Mouse (Mus musculus): ENCODE results near the gene Kif17. TPM values are rescaled to one million over a fixed set of nuclear protein-coding genes. Genes with fewer than 3 reads are reported as not detected.

Kif17 gene
- polyA plus RNA-seq (2014; fragmentation: Nextera tagmentation; extraction: Ambion mirVana) = 0.61 and 0.85 TPM in 2 replicates

DNA sequence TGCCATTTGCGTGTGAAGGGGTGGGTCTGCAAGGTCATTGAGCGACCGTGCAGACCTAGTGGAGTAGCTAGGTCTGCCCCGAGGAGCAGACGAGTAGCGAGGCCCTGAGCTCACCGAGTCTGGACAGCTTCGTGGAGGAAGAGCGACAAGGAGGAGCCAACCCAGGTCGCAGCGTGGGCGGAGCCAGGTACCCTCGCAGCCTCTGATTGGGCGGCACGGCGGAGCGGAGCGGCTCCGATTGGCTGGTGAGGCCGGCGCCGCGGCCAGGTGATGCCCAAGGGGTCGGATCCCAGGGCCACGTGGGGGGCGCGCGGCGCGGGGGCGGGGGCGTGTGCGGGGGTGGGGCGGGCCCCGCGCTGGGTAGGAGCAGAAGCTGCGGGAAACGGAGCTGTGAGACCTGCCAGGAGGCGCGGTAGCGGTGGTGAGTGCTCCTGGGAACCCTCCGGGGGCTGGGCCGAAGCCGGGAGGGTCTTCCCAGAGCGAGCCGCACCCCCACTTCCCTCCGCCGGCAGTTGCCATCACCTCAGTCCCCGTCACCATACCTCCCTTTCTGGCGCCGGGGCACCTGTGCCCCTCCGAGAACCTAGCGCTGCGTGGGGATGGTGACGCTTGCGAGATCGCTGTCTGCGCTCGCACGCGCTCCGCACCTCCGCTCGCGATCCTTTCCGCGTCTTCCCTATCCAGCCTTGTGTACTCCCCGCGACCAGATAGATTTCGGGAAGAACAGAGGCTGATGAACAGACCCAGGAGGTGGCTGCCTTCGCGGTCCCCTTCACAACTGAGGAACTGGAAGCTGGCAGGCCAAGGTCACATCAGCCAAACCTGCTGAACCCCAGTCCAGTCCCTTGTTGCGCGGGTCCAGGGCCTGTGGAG, at the start of gene Kif17, which contains the start of gene Sh2d5:
Gene Kif17, plus strand, starts transcription at position 348 of the 873 bp plus-strand sequence.
Gene Sh2d5, plus strand, starts transcription at position 316 of the 873 bp plus-strand sequence.
- DNase-seq (ENCODE audit: low spot score) = peak; percentile 87
- H3K27ac ChIP-seq (ENCODE audit: low read depth, low read length) = 0 out of 2 replicates have a peak within 1 kb of the TSS, but pooled peaks have one; percentile 21
- peaks cover 23% of the 10 kb centered on the region for H3K36me3 ChIP-seq (ENCODE audit: control insufficient read depth, insufficient read depth, low read length)
- peaks cover 9% of the 10 kb centered on the region; the same call in 1 of the 2 replicates for H3K4me1 ChIP-seq (ENCODE audit: control insufficient read depth, insufficient read depth, low read length)
- no peaks in the 10 kb centered on the region for H3K9me3 ChIP-seq (replicated peaks; ENCODE audit: control insufficient read depth, low read length)
- peak within 1 kb of the TSS; percentile 97 for H3K4me2 ChIP-seq (ENCODE audit: low read length)
- peak; percentile 92 for ATAC-seq
- H3K4me3 ChIP-seq (ENCODE audit: low read depth, low read length) = peak within 1 kb of the TSS; percentile 49
- peak within 1 kb of the TSS; percentile 61 for H3K9ac ChIP-seq (ENCODE audit: low read length)
- H3K27me3 ChIP-seq (replicated peaks; ENCODE audit: control insufficient read depth, insufficient read depth, low read length) = peaks cover 23% of the 10 kb centered on the region; the same call in 1 of the 2 replicates
- under 1% methylated on average over 72 of the region's 74 CpGs for WGBS

DNA sequence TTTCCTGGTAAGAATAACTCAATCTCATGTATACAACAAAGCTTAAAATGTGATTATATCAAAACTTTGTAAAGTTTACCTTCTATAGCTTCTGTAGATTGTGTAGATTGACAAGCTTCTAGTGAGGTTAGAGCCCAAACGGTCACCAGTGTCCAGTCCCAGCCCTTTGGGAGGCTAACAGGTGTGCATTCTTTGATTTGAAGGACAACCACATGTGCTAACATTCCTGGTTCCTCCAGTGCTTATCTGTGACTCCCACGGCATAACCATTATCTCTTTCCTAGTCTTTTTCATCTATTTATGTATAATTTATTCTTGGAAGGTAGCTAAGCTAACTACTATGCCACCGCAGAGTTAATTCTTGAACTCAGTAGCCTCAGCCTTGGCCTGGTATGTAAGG, 49.5 kb upstream of the Kif17 start:
- Histone ChIP-seq H3K36me3 (ENCODE audit: control insufficient read depth, insufficient read depth, low read length) (peaks cover 90% of the 10 kb centered on the region), H3K27me3 (replicated peaks; ENCODE audit: control insufficient read depth, insufficient read depth, low read length) (no peaks in the 10 kb centered on the region), H3K4me1 (ENCODE audit: control insufficient read depth, insufficient read depth, low read length) (no peaks in the 10 kb centered on the region), H3K4me2 (ENCODE audit: low read length) (no peak overlapping the region), H3K9ac (ENCODE audit: low read length) (no peak overlapping the region), H3K27ac (ENCODE audit: low read depth, low read length) (no peak overlapping the region), H3K9me3 (replicated peaks; ENCODE audit: control insufficient read depth, low read length) (no peaks in the 10 kb centered on the region), H3K4me3 (ENCODE audit: low read depth, low read length) (no peak overlapping the region)
- WGBS = 93% methylated on average over 3 of the region's 3 CpGs
- DNase-seq (ENCODE audit: low spot score) (no peak), ATAC-seq (no peak)

DNA sequence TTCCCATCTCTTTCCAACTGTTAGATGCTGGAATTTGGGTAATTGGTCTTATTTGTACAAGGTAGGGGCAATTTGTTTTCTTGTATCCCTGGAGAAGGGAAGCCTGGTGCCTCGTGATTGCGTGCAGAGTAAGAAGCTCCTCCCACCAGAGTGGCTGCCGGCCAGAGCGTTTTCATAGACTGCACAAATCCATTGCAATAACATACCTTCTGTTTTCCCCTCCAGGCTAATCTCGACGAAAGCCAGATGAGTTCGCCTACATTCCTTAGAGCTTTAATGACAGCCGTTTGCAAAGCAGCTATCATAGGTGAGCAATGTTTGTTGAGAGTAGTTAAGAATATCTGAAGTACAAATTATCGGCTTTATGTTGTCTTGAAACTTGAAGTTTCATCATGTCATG, 48.5 kb upstream of the Kif17 start:
- no peak for DNase-seq (ENCODE audit: low spot score)

DNA sequence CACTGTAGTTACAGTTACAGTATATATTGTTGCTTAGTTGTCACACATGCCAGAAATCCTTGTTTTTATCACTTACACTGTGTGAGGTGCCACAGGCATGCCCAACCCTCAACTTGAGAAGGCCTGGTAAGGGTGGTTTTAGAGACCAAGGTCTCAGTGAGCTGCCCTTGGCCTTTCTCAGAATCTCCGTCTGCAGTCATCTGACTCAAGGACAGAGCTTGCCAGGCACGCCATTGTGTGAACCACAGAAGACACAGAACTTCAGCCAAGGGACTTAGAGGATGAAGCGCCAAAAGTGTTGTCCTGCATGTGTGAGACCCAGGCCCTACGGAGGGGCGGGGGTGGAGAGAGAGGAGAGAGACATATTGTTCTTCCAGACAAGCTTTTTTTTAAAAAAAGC, 40.1 kb upstream of the Kif17 start:
- 91% methylated on average over 5 of the region's 5 CpGs for WGBS

More for the DNA sequence above, 48.5 kb upstream of the Kif17 start:
- peaks cover 88% of the 10 kb centered on the region for H3K36me3 ChIP-seq (ENCODE audit: control insufficient read depth, insufficient read depth, low read length)
- H3K27me3 ChIP-seq (replicated peaks; ENCODE audit: control insufficient read depth, insufficient read depth, low read length) = no peaks in the 10 kb centered on the region
- no peak overlapping the region for H3K4me2 ChIP-seq (ENCODE audit: low read length)
- no peaks in the 10 kb centered on the region for H3K4me1 ChIP-seq (ENCODE audit: control insufficient read depth, insufficient read depth, low read length)
- WGBS = 90% methylated on average over 9 of the region's 9 CpGs
- H3K4me3 ChIP-seq (ENCODE audit: low read depth, low read length) = no peak overlapping the region
- no peaks in the 10 kb centered on the region for H3K9me3 ChIP-seq (replicated peaks; ENCODE audit: control insufficient read depth, low read length)
- no peak overlapping the region for H3K9ac ChIP-seq (ENCODE audit: low read length)
- H3K27ac ChIP-seq (ENCODE audit: low read depth, low read length) = no peak overlapping the region
- no peak for ATAC-seq

DNA sequence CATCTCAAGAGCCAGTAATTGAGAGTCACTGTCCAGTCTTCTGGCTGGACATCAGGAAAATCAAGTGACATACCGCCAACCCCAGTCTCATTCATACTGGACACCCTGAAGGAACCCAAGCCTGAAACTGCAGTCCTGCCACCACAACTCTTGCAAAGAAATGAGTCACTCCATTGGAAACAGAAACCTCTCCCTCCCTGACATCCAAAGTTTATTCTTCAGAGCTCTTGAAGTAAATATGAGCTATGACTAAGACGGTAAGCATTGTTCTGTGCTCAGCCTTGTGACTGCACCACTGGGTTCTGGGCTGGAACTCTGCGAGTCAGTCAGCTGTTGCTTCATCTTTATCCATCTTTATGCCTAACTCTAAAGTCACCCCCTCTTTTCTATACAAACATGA, 36.4 kb upstream of the Kif17 start:
- H3K4me3 ChIP-seq (ENCODE audit: low read depth, low read length) = no peak overlapping the region
- H3K27ac ChIP-seq (ENCODE audit: low read depth, low read length) = no peak overlapping the region
- H3K4me1 ChIP-seq (ENCODE audit: control insufficient read depth, insufficient read depth, low read length) = peaks cover 15% of the 10 kb centered on the region
- H3K9ac ChIP-seq (ENCODE audit: low read length) = no peak overlapping the region
- H3K4me2 ChIP-seq (ENCODE audit: low read length) = no peak overlapping the region
- WGBS = 87% methylated on average over 3 of the region's 3 CpGs
- no peaks in the 10 kb centered on the region for H3K27me3 ChIP-seq (replicated peaks; ENCODE audit: control insufficient read depth, insufficient read depth, low read length)
- ATAC-seq = no peak
- no peaks in the 10 kb centered on the region for H3K9me3 ChIP-seq (replicated peaks; ENCODE audit: control insufficient read depth, low read length)
- peaks cover 19% of the 10 kb centered on the region for H3K36me3 ChIP-seq (ENCODE audit: control insufficient read depth, insufficient read depth, low read length)
- DNase-seq (ENCODE audit: low spot score) = no peak

More for the DNA sequence above, 40.1 kb upstream of the Kif17 start:
- no peak overlapping the region for H3K4me3 ChIP-seq (ENCODE audit: low read depth, low read length)
- no peak overlapping the region for H3K27ac ChIP-seq (ENCODE audit: low read depth, low read length)
- H3K9me3 ChIP-seq (replicated peaks; ENCODE audit: control insufficient read depth, low read length) = no peaks in the 10 kb centered on the region
- ATAC-seq (no peak), DNase-seq (ENCODE audit: low spot score) (no peak)
- peaks cover 44% of the 10 kb centered on the region for H3K36me3 ChIP-seq (ENCODE audit: control insufficient read depth, insufficient read depth, low read length)
- H3K4me1 ChIP-seq (ENCODE audit: control insufficient read depth, insufficient read depth, low read length) = no peaks in the 10 kb centered on the region
- H3K27me3 ChIP-seq (replicated peaks; ENCODE audit: control insufficient read depth, insufficient read depth, low read length) = no peaks in the 10 kb centered on the region
- H3K9ac ChIP-seq (ENCODE audit: low read length) = no peak overlapping the region
- no peak overlapping the region for H3K4me2 ChIP-seq (ENCODE audit: low read length)

DNA sequence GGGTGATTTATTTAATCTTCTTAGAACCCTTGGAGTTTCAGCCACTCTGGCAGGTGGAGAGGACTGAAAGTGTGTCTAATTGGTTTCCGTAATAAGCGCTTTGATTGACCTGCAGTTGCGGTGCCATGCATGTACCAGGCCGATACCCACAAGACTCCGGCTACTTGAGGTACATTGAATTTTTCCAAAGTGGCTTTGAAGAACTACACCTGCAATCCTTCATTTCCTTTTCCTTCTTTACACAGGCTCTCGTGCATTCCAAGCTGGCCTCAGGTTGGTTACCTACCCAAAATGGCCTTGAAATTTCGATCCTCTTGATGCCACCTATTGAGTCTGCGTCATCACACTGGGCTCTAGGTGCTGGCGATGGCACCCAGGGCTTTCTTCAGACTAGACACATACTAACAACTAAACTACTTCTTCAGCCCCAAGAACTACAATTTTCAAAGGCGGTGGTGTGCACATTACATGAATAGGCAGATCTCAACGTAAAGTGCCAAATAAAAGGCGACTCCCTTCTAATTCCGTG, 34.5 kb upstream of the Kif17 start:
- Histone ChIP-seq H3K27ac (ENCODE audit: low read depth, low read length) (peak overlapping the region; percentile 100), H3K4me2 (ENCODE audit: low read length) (peak overlapping the region; percentile 59), H3K9me3 (replicated peaks; ENCODE audit: control insufficient read depth, low read length) (no peaks in the 10 kb centered on the region), H3K36me3 (ENCODE audit: control insufficient read depth, insufficient read depth, low read length) (0 out of 2 replicates have a peak, but pooled peaks cover 10% of the 10 kb centered on the region), H3K27me3 (replicated peaks; ENCODE audit: control insufficient read depth, insufficient read depth, low read length) (no peaks in the 10 kb centered on the region), H3K4me1 (ENCODE audit: control insufficient read depth, insufficient read depth, low read length) (peaks cover 15% of the 10 kb centered on the region), H3K4me3 (ENCODE audit: low read depth, low read length) (peak overlapping the region; percentile 98), H3K9ac (ENCODE audit: low read length) (peak overlapping the region; percentile 99)
- ATAC-seq (no peak), DNase-seq (ENCODE audit: low spot score) (peak; percentile 8)
- 45% methylated on average over 13 of the region's 13 CpGs for WGBS

DNA sequence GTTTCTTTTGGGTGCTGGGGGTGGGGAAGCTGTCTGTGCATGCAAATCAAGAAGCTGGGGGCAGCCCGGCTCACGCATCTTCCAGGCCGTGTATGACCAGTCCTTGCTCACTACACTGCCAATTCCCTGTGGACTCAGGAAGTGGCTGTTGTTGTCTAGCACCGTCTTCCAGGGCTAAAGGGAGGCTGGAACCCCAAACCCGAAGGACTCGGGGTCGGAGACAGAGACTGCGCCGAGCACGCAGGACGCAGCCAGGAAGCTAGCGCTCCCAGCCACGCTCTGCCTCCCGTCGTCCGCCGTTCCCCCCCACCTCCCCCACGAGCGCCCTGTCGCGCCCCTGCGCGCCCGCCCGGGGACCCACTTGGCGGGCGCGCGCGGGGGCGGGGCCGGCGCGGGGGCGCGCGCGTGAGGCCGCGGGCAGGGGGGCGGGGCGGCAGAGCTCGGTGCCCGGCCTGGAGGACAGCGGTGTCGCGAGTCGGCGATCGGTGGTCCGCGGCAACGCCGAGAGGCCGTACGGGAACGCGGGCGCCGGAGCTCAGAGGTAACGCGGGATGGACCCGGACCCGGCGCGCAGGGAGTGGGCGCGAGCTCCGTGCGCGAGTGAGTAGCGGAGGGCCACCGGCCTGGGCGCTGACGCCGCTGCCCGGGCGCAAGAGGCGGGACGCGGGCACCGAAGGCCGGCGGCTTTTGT, 33.9 kb upstream of the Kif17 start, which contains the start of gene Hp1bp3:
Gene Hp1bp3, plus strand, starts transcription at position 97 of the 691 bp plus-strand sequence.
- H3K4me1 ChIP-seq (ENCODE audit: control insufficient read depth, insufficient read depth, low read length) = peaks cover 15% of the 10 kb centered on the region
- 0 out of 2 replicates have a peak, but pooled peaks cover 10% of the 10 kb centered on the region for H3K36me3 ChIP-seq (ENCODE audit: control insufficient read depth, insufficient read depth, low read length)
- H3K27ac ChIP-seq (ENCODE audit: low read depth, low read length) = peak within 1 kb of the TSS; percentile 100
- DNase-seq (ENCODE audit: low spot score) (peak; percentile 85), ATAC-seq (peak; percentile 77)
- no peaks in the 10 kb centered on the region for H3K27me3 ChIP-seq (replicated peaks; ENCODE audit: control insufficient read depth, insufficient read depth, low read length)
- H3K4me3 ChIP-seq (ENCODE audit: low read depth, low read length) = peak within 1 kb of the TSS; percentile 98
- H3K4me2 ChIP-seq (ENCODE audit: low read length) = peak within 1 kb of the TSS; percentile 88
- peak within 1 kb of the TSS; percentile 99 for H3K9ac ChIP-seq (ENCODE audit: low read length)
- under 1% methylated on average over 49 of the region's 84 CpGs for WGBS
- no peaks in the 10 kb centered on the region for H3K9me3 ChIP-seq (replicated peaks; ENCODE audit: control insufficient read depth, low read length)

DNA sequence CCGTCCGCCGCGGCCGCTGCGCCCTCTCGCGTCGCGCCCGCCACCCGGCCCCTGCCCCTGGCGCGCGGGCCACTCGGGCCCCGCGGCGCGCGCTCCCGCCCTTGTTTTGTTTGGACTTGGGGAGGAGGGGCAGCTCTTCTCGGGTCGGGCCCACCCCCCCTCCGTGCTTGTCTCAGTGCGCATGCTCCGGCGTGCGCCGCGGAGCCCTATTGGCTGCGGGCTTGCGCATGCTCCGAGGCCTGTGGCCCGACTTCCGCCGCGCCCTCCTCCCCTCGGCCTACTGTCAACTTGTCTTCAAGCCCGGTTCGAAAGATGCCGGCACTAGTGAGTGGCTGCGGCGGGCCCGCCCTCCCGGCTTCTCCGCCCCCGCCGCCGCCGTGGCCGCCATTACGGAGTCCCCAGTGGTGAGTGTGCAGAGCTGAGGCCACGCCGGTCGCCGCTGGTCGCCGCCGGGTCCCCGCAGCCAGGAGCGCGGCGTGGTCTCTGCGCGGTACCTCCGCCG, 33.3 kb upstream of the Kif17 start:
- Histone ChIP-seq H3K4me1 (ENCODE audit: control insufficient read depth, insufficient read depth, low read length) (peaks cover 15% of the 10 kb centered on the region), H3K9me3 (replicated peaks; ENCODE audit: control insufficient read depth, low read length) (no peaks in the 10 kb centered on the region), H3K9ac (ENCODE audit: low read length) (peak overlapping the region; percentile 99), H3K27me3 (replicated peaks; ENCODE audit: control insufficient read depth, insufficient read depth, low read length) (no peaks in the 10 kb centered on the region), H3K4me3 (ENCODE audit: low read depth, low read length) (peak overlapping the region; percentile 98), H3K36me3 (ENCODE audit: control insufficient read depth, insufficient read depth, low read length) (peaks cover 14% of the 10 kb centered on the region; the same call in 1 of the 2 replicates), H3K27ac (ENCODE audit: low read depth, low read length) (peak overlapping the region; percentile 100), H3K4me2 (ENCODE audit: low read length) (peak overlapping the region; percentile 88)
- WGBS = under 1% methylated on average over 37 of the region's 68 CpGs
- DNase-seq (ENCODE audit: low spot score) (peak; percentile 98), ATAC-seq (peak; percentile 96)
